Mouse (Mus musculus) neural tube, embryonic 14.5 days (tissue): ENCODE measurements around the gene Runx3. TPM values are rescaled to one million over a fixed set of nuclear protein-coding genes. Genes with fewer than 3 reads are reported as not detected.

Experiments
- ATAC-seq: fragments of 200-750 bp; cut with Nextera tagmentation; 2 replicates; pipeline ENCODE4 v1.8.0; 2017; ENCODE audit warnings: low read depth, mild to moderate bottlenecking, moderate TSS enrichment, moderate library complexity
- H3K27ac ChIP-seq: fragments of 300-500 bp; sonication (generic); 2 replicates; pipeline ENCODE4 v1.5.1; 2014; ENCODE audit warnings: low read depth, mild to moderate bottlenecking, control low read depth, low read length, moderate library complexity, mixed read lengths
- H3K27me3 ChIP-seq: fragments of 300-500 bp; sonication (generic); 2 replicates; pipeline ENCODE4 v1.6.1; 2014; ENCODE audit warnings: low read length; ENCODE audit not compliant: control insufficient read depth, insufficient read depth
- H3K36me3 ChIP-seq: fragments of 300-500 bp; sonication (generic); 2 replicates; pipeline ENCODE4 v1.6.1; 2014; ENCODE audit warnings: low read length, mixed read lengths; ENCODE audit not compliant: control insufficient read depth, insufficient read depth
- H3K4me1 ChIP-seq: fragments of 300-500 bp; sonication (generic); 2 replicates; pipeline ENCODE4 v1.6.1; 2014; ENCODE audit warnings: low read length; ENCODE audit not compliant: control insufficient read depth, insufficient read depth
- H3K4me2 ChIP-seq: fragments of 300-500 bp; sonication (generic); 2 replicates; pipeline ENCODE4 v1.6.1; 2014; ENCODE audit warnings: mild to moderate bottlenecking, low read depth, low read length, control low read depth
- H3K4me3 ChIP-seq: fragments of 300-500 bp; sonication (generic); 2 replicates; pipeline ENCODE4 v1.5.1; 2014; ENCODE audit warnings: low read depth, low read length, control low read depth, mixed read lengths
- H3K9ac ChIP-seq: fragments of 300-500 bp; sonication (generic); replicated peaks from 2 replicates; pipeline ENCODE4 v1.6.1; 2014; ENCODE audit warnings: low read depth, mild to moderate bottlenecking, control low read depth, low read length, mixed read lengths
- H3K9me3 ChIP-seq: fragments of 300-500 bp; sonication (generic); 2 replicates; pipeline ENCODE4 v1.6.1; 2016; ENCODE audit warnings: low read length; ENCODE audit not compliant: control insufficient read depth
- WGBS: fragments of 180-500 bp; shearing (Covaris S2); extraction: QIAGEN DNeasy Blood & Tissue Kit; methylation state at CpG from one replicate; pipeline ENCODE4 v1.1.7; 2014; 5-methylcytosine and 5-hydroxymethylcytosine counted together
- polyA plus RNA-seq: library from polyadenylated mRNA; unstranded; fragments of >200 nt; fragmentation: Nextera tagmentation; extraction: Ambion mirVana; gene quantifications from 2 replicates; pipeline ENCODE4 v1.2.1, GENCODE M21; 2014

Gene Runx3
- polyA plus RNA-seq, 1 experiment from 2014 or later = not detected

GRCm38 (mm10) chr4:135156531-135156930 is 36.1 kb downstream of the Runx3 start:
- H3K36me3 ChIP-seq = no peaks in the 10 kb centered on the region
- 8% methylated on average over 6 of the region's 6 CpGs for WGBS
- H3K4me1 ChIP-seq = no peaks in the 10 kb centered on the region; the same call in 1 of the 2 replicates
- no peak overlapping the region for H3K4me3 ChIP-seq
- H3K9me3 ChIP-seq = no peaks in the 10 kb centered on the region
- H3K9ac ChIP-seq = no peak overlapping the region
- H3K4me2 ChIP-seq = no peak overlapping the region
- no peak overlapping the region for H3K27ac ChIP-seq
- no peak for ATAC-seq
- H3K27me3 ChIP-seq = peaks cover 45% of the 10 kb centered on the region

GRCm38 (mm10) chr4:135157329-135157728 is 36.9 kb downstream of the Runx3 start:
- Histone ChIP-seq H3K4me1 (no peaks in the 10 kb centered on the region; the same call in 1 of the 2 replicates), H3K9me3 (no peaks in the 10 kb centered on the region), H3K9ac (no peak overlapping the region), H3K4me2 (no peak overlapping the region), H3K27ac (no peak overlapping the region), H3K27me3 (peaks cover 42% of the 10 kb centered on the region), H3K36me3 (no peaks in the 10 kb centered on the region), H3K4me3 (no peak overlapping the region)
- ATAC-seq = no peak
- 4% methylated on average over 6 of the region's 6 CpGs for WGBS

GRCm38 (mm10) chr4:135158724-135159409 is 38.4 kb downstream of the Runx3 start:
- H3K4me3 ChIP-seq = no peak overlapping the region
- H3K4me1 ChIP-seq = no peaks in the 10 kb centered on the region
- no peaks in the 10 kb centered on the region for H3K36me3 ChIP-seq
- WGBS = 9% methylated on average over 9 of the region's 9 CpGs
- no peak overlapping the region for H3K9ac ChIP-seq
- H3K27me3 ChIP-seq = peaks cover 44% of the 10 kb centered on the region
- no peak for ATAC-seq
- H3K27ac ChIP-seq = no peak overlapping the region
- no peak overlapping the region for H3K4me2 ChIP-seq
- no peaks in the 10 kb centered on the region for H3K9me3 ChIP-seq

- no peaks in the 10 kb centered on the region for H3K4me1 ChIP-seq
- no peak overlapping the region for H3K4me2 ChIP-seq
- 43% methylated on average over 2 of the region's 2 CpGs for WGBS
- no peaks in the 10 kb centered on the region for H3K9me3 ChIP-seq
- H3K4me3 ChIP-seq = no peak overlapping the region
- peaks cover 47% of the 10 kb centered on the region for H3K27me3 ChIP-seq
- H3K9ac ChIP-seq = no peak overlapping the region
- no peak overlapping the region for H3K27ac ChIP-seq
- H3K36me3 ChIP-seq = no peaks in the 10 kb centered on the region
- ATAC-seq = no peak
Measured at GRCm38 (mm10) chr4:135159663-135160062, 39.2 kb downstream of the Runx3 start.

- WGBS = 62% methylated on average over 3 of the region's 3 CpGs
- no peak overlapping the region for H3K4me3 ChIP-seq
- ATAC-seq = no peak
- H3K9ac ChIP-seq = no peak overlapping the region
- no peaks in the 10 kb centered on the region for H3K36me3 ChIP-seq
- no peak overlapping the region for H3K4me2 ChIP-seq
- no peaks in the 10 kb centered on the region for H3K4me1 ChIP-seq
- peaks cover 43% of the 10 kb centered on the region for H3K27me3 ChIP-seq
- no peak overlapping the region for H3K27ac ChIP-seq
- H3K9me3 ChIP-seq = no peaks in the 10 kb centered on the region
Measured at GRCm38 (mm10) chr4:135160168-135160567, 39.7 kb downstream of the Runx3 start.

- 91% methylated on average over 11 of the region's 11 CpGs for WGBS
- ATAC-seq = no peak
- Histone ChIP-seq H3K36me3 (no peaks in the 10 kb centered on the region), H3K4me3 (no peak overlapping the region), H3K4me1 (peaks cover 6% of the 10 kb centered on the region; the same call in 1 of the 2 replicates), H3K9ac (no peak overlapping the region), H3K4me2 (no peak overlapping the region), H3K9me3 (no peaks in the 10 kb centered on the region), H3K27ac (no peak overlapping the region), H3K27me3 (peaks cover 36% of the 10 kb centered on the region)
Measured at GRCm38 (mm10) chr4:135161441-135161840, 41.0 kb downstream of the Runx3 start.

GRCm38 (mm10) chr4:135165761-135166160 is 45.3 kb downstream of the Runx3 start:
- no peaks in the 10 kb centered on the region for H3K9me3 ChIP-seq
- 55% methylated on average over 6 of the region's 6 CpGs for WGBS
- H3K4me3 ChIP-seq = no peak overlapping the region
- H3K9ac ChIP-seq = no peak overlapping the region
- no peak overlapping the region for H3K27ac ChIP-seq
- H3K27me3 ChIP-seq = peaks cover 30% of the 10 kb centered on the region
- H3K36me3 ChIP-seq = no peaks in the 10 kb centered on the region
- H3K4me2 ChIP-seq = no peak overlapping the region
- ATAC-seq = no peak
- peaks cover 7% of the 10 kb centered on the region; the same call in 1 of the 2 replicates for H3K4me1 ChIP-seq

GRCm38 (mm10) chr4:135166413-135167225 is 46.2 kb downstream of the Runx3 start:
- peak overlapping the region; percentile 16; the same call in 1 of the 2 replicates for H3K4me2 ChIP-seq
- 3% methylated on average over 23 of the region's 23 CpGs for WGBS
- H3K9ac ChIP-seq = no peak overlapping the region
- H3K4me3 ChIP-seq = no peak overlapping the region
- no peak overlapping the region for H3K27ac ChIP-seq
- peaks cover 30% of the 10 kb centered on the region for H3K27me3 ChIP-seq
- no peaks in the 10 kb centered on the region for H3K36me3 ChIP-seq
- H3K9me3 ChIP-seq = no peaks in the 10 kb centered on the region
- peaks cover 7% of the 10 kb centered on the region; the same call in 1 of the 2 replicates for H3K4me1 ChIP-seq
- ATAC-seq = peak; percentile 56; the same call in 1 of the 2 replicates
